Mouse (Mus musculus) ovary, postnatal 10 days (tissue): Measurements from ENCODE around the gene Adcy5.

Source experiments
- DNase-seq: peaks from one replicate; pipeline ENCODE4 v3.0.0; 2022; ENCODE audit warnings: low spot score

The Adcy5 gene

GRCm38 (mm10) chr16:35206426-35206825, 51.7 kb downstream of the Adcy5 start:
- DNase-seq, result no peak

- no peak for DNase-seq
These were observed 54.1 kb downstream of the Adcy5 start for GRCm38 (mm10) chr16:35208796-35209195.

GRCm38 (mm10) chr16:35209753-35210152, 55.1 kb downstream of the Adcy5 start:
- DNase-seq, result no peak

- DNase-seq, result no peak
These were observed 60.4 kb downstream of the Adcy5 start for GRCm38 (mm10) chr16:35215047-35215446.

- no peak for DNase-seq
These were observed 60.8 kb downstream of the Adcy5 start for GRCm38 (mm10) chr16:35215498-35215897.

GRCm38 (mm10) chr16:35216826-35217491, 62.3 kb downstream of the Adcy5 start:
- DNase-seq, result no peak

- no peak for DNase-seq
These were observed 65.7 kb downstream of the Adcy5 start for GRCm38 (mm10) chr16:35220412-35220811.

- DNase-seq, result no peak
These were observed 66.9 kb downstream of the Adcy5 start for GRCm38 (mm10) chr16:35221581-35221980.

- DNase-seq, result no peak
These were observed 69.3 kb downstream of the Adcy5 start for GRCm38 (mm10) chr16:35223930-35224329.

GRCm38 (mm10) chr16:35224716-35225115, 70.0 kb downstream of the Adcy5 start:
- DNase-seq, result no peak

GRCm38 (mm10) chr16:35229582-35229981, 74.9 kb downstream of the Adcy5 start:
- no peak for DNase-seq

GRCm38 (mm10) chr16:35232153-35232750, 77.6 kb downstream of the Adcy5 start:
- DNase-seq, result no peak

- no peak for DNase-seq
These were observed 78.7 kb downstream of the Adcy5 start for GRCm38 (mm10) chr16:35233329-35233728.

GRCm38 (mm10) chr16:35237091-35237490, 82.4 kb downstream of the Adcy5 start:
- DNase-seq, result no peak

- DNase-seq, result no peak
These were observed 84.8 kb downstream of the Adcy5 start for GRCm38 (mm10) chr16:35239318-35239965.

GRCm38 (mm10) chr16:35239966-35240730, 85.5 kb downstream of the Adcy5 start:
- DNase-seq, result no peak

- DNase-seq, result no peak
These were observed 92.7 kb downstream of the Adcy5 start for GRCm38 (mm10) chr16:35247364-35247763.

- peak; percentile 25 for DNase-seq
These were observed 94.1 kb downstream of the Adcy5 start for GRCm38 (mm10) chr16:35248825-35249224.

- DNase-seq, result no peak
These were observed 95.1 kb downstream of the Adcy5 start for GRCm38 (mm10) chr16:35249763-35250162.

GRCm38 (mm10) chr16:35251690-35252089, 97.0 kb downstream of the Adcy5 start:
- DNase-seq, result no peak

GRCm38 (mm10) chr16:35252967-35253366, 98.3 kb downstream of the Adcy5 start:
- no peak for DNase-seq

- no peak for DNase-seq
These were observed 101.3 kb downstream of the Adcy5 start for GRCm38 (mm10) chr16:35255981-35256380.
